Mouse (Mus musculus) brain, embryonic 14.5 days (tissue): ENCODE results near the gene Gm21788. TPM values are rescaled to one million over a fixed set of nuclear protein-coding genes. Genes with fewer than 3 reads are reported as not detected.
"Not testable (repeated sequence)": the region's sequence is repeated elsewhere in the genome, so short reads cannot be mapped to it uniquely, and the experiment has no call there.

Source experiments
- DNase-seq: peaks from one replicate; pipeline ENCODE4 v3.0.0-alpha.2; 2011; ENCODE audit warnings: low read depth
- polyA plus RNA-seq: library from polyadenylated mRNA; depleted of rRNA; stranded (reverse); fragments of >200 nt; gene quantifications from 2 replicates; pipeline ENCODE4 v1.2.3, GENCODE M21; 2012; rRNA removed

Gm21788 gene
- not detected in 2 replicates for polyA plus RNA-seq

DNA sequence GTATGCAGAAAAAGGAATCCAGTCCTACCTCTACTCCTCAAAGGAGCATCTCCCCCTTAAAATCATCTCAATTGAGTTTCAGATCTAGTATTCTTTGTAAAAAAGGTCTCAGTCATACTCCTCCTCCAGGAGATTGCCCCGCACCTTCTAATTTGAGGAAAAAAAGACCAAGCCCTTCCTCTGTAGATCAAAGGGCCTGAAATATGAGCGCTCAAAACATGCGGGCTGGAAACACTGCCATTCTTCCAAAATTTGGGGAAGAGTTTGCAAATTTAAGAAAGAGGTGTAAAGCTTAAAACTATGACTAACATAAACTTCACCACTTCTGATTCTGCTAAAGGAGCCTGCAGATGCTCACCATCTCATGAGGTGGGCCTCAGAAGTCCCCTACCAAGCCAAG, at the start of gene Gm21788:
TSS of gene Gm21788 (plus strand) at position 301 of the 400 bp plus-strand sequence.
- DNase-seq: not testable (repeated sequence)

Other genes with a start within 250 kb of the Gm21788 start
- not detected in 2 replicates for gene Gm21244, start 235.7 kb upstream of the Gm21788 start, polyA plus RNA-seq
- not detected in 2 replicates for gene Gm28998, start 151.2 kb upstream of the Gm21788 start, polyA plus RNA-seq
- gene Gm20826, start 233.5 kb downstream of the Gm21788 start, polyA plus RNA-seq: not detected in 2 replicates